Mouse (Mus musculus): Measurements from ENCODE around the gene Uhrf1bp1. TPM values are rescaled to one million over a fixed set of nuclear protein-coding genes. Genes with fewer than 3 reads are reported as not detected.

Uhrf1bp1 gene
- polyA plus RNA-seq, 2 experiments = 1.8 to 3.1 TPM

DNA sequence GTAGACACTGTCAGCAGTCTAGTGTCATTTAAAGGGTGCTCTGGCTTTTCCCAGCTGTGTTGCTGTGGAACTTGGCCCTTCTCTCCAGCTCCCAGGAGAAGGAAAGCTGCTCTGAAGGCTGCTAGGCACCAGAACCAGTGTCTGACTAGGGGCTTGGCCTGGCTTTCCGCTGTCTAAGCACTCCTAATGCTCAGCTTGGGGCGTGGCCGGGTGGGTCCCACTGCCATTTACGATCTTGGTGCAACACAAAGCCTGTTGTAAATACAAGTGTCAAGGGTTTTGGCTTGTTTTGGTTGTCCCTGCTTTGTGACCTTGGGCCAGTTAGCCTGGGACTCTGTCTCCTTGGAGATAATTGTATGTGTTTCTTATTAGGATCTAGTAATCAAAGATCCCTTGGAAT is 84.1 kb downstream of the Uhrf1bp1 start:
- H3K27ac ChIP-seq = no peak overlapping the region
- DNase-seq (ENCODE audit: low read depth in 3 of 3, low spot score in 3 of 3) = no peak

DNA sequence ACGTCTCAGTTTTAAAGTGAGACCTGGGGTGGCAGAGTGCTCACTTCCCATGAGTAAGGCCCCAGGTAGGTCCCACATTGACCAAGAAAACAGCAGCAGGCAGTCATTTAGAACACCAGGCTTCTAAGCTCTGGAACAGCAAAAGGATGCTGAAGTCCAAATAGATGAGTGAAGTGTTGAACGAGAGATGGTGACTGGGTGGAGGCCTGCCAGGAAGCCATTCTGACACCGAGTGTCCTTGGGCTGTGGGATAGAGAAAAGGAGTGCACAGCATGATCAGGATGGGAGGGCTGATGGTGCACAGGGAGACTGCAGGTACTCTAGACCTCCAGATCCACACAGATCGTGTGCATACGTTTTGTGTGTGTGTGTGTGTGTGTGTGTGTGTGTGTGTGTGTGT is 84.9 kb downstream of the Uhrf1bp1 start:
- Histone ChIP-seq H3K9ac (replicated peaks) (no peak overlapping the region), H3K4me3 (ENCODE audit: insufficient read depth in 1 of 2, low read depth in 2 of 2, low read length in 2 of 2) (no peak overlapping the region), H3K4me1 (replicated peaks; ENCODE audit: control insufficient read depth in 2 of 2, insufficient read depth in 2 of 2, low read length in 1 of 2) (peaks cover 0 to 2% of the 10 kb centered on the region in 2 experiments; a peak in 1 of 4 replicates), H3K9me3 (ENCODE audit: control insufficient read depth, low read length) (no peaks in the 10 kb centered on the region), H3K36me3 (replicated peaks; ENCODE audit: control insufficient read depth, insufficient read depth, low read depth) (no peaks in the 10 kb centered on the region), H3K27ac (no peak overlapping the region), H3K27me3 (ENCODE audit: control insufficient read depth, insufficient read depth, low read length) (no peaks in the 10 kb centered on the region), H3K4me2 (ENCODE audit: low read depth) (no peak overlapping the region)
- WGBS (ENCODE audit: insufficient replicate concordance) = 63% methylated on average over 5 of the region's 5 CpGs
- TF ChIP-seq CTCF (IDR thresholded peaks at IDR 0.05; ENCODE audit: low read depth) (no peak), EP300 (IDR thresholded peaks at IDR 0.05; ENCODE audit: low read depth) (no peak)
- ATAC-seq (ENCODE audit: insufficient read depth) (no peak), DNase-seq (ENCODE audit: low read depth in 3 of 3, low spot score in 3 of 3) (no peak)

More for the DNA sequence above, 84.1 kb downstream of the Uhrf1bp1 start:
- ATAC-seq (ENCODE audit: insufficient read depth) = no peak
- Histone ChIP-seq H3K9me3 (ENCODE audit: control insufficient read depth, low read length) (no peaks in the 10 kb centered on the region), H3K27me3 (ENCODE audit: control insufficient read depth, insufficient read depth, low read length) (no peaks in the 10 kb centered on the region), H3K4me1 (replicated peaks; ENCODE audit: control insufficient read depth in 2 of 2, insufficient read depth in 2 of 2, low read length in 1 of 2) (peaks cover 0 to 2% of the 10 kb centered on the region in 2 experiments; a peak in 1 of 4 replicates), H3K4me3 (ENCODE audit: insufficient read depth in 1 of 2, low read depth in 2 of 2, low read length in 2 of 2) (no peak overlapping the region), H3K9ac (replicated peaks) (no peak overlapping the region), H3K36me3 (replicated peaks; ENCODE audit: control insufficient read depth, insufficient read depth, low read depth) (no peaks in the 10 kb centered on the region), H3K4me2 (ENCODE audit: low read depth) (no peak overlapping the region)
- 50% methylated on average over 4 of the region's 4 CpGs for WGBS (ENCODE audit: insufficient replicate concordance)
- no peak for TF ChIP-seq EP300 (IDR thresholded peaks at IDR 0.05; ENCODE audit: low read depth)
- TF ChIP-seq CTCF (IDR thresholded peaks at IDR 0.05; ENCODE audit: low read depth) = no peak

DNA sequence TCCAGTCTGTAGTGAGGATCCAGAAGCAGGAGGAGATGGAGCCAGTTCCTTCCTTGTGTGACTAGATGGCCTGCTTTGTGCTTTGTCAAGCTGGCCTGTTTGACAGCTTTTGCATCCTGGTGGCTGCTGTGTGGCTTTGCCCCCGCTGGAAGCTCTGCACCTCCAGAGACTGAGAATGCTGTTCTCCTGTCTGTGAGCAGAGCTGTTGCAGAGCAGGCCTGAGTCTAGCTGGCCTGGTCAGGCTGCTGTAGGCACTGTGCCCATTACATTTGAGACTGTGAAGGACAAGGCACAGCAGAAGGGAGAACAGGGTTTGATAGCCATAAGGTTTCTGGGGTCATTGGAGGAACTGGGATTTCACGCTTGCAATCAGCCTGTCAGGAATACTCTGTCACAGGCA is 85.5 kb downstream of the Uhrf1bp1 start:
- H3K4me1 ChIP-seq (replicated peaks; ENCODE audit: control insufficient read depth in 2 of 2, insufficient read depth in 2 of 2, low read length in 1 of 2) = peaks cover 0 to 2% of the 10 kb centered on the region in 2 experiments; a peak in 1 of 4 replicates
- no peaks in the 10 kb centered on the region for H3K27me3 ChIP-seq (ENCODE audit: control insufficient read depth, insufficient read depth, low read length)
- H3K27ac ChIP-seq = no peak overlapping the region
- TF ChIP-seq CTCF (IDR thresholded peaks at IDR 0.05; ENCODE audit: low read depth) = no peak
- TF ChIP-seq EP300 (IDR thresholded peaks at IDR 0.05; ENCODE audit: low read depth) = no peak
- H3K4me3 ChIP-seq (ENCODE audit: insufficient read depth in 1 of 2, low read depth in 2 of 2, low read length in 2 of 2) = no peak overlapping the region
- H3K9me3 ChIP-seq (ENCODE audit: control insufficient read depth, low read length) = no peaks in the 10 kb centered on the region
- ATAC-seq (ENCODE audit: insufficient read depth) (no peak), DNase-seq (ENCODE audit: low read depth in 3 of 3, low spot score in 3 of 3) (no peak)
- H3K36me3 ChIP-seq (replicated peaks; ENCODE audit: control insufficient read depth, insufficient read depth, low read depth) = no peaks in the 10 kb centered on the region
- 52% methylated on average over 2 of the region's 2 CpGs for WGBS (ENCODE audit: insufficient replicate concordance)
- no peak overlapping the region for H3K9ac ChIP-seq (replicated peaks)
- no peak overlapping the region for H3K4me2 ChIP-seq (ENCODE audit: low read depth)

DNA sequence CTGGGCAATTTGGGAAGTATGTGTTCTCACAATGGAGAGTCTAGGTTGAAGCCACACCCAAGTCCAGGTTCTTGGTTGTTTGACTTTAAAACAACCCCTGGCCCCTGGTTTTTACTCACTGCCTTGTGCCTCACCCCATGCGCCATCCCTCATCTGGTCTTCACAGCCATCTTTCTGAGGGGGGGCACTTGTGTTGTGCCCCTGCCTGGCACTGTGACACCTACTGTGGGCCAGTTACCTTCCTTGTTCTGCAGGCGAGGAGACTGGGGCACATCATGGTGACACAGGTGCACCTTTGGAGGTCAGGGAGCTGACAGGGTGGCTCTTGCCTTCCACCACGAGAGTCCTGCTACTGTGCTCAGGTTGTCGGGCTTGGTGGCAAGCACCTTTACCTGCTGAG is 85.9 kb downstream of the Uhrf1bp1 start:
- H3K27ac ChIP-seq = no peak overlapping the region
- ATAC-seq (ENCODE audit: insufficient read depth) = no peak
- DNase-seq (ENCODE audit: low read depth in 3 of 3, low spot score in 3 of 3) = no peak
- peaks cover 0 to 2% of the 10 kb centered on the region in 2 experiments; a peak in 1 of 4 replicates for H3K4me1 ChIP-seq (replicated peaks; ENCODE audit: control insufficient read depth in 2 of 2, insufficient read depth in 2 of 2, low read length in 1 of 2)
- H3K4me2 ChIP-seq (ENCODE audit: low read depth) = no peak overlapping the region
- TF ChIP-seq CTCF (IDR thresholded peaks at IDR 0.05; ENCODE audit: low read depth) (no peak), EP300 (IDR thresholded peaks at IDR 0.05; ENCODE audit: low read depth) (no peak)
- no peaks in the 10 kb centered on the region for H3K9me3 ChIP-seq (ENCODE audit: control insufficient read depth, low read length)
- H3K36me3 ChIP-seq (replicated peaks; ENCODE audit: control insufficient read depth, insufficient read depth, low read depth) = no peaks in the 10 kb centered on the region
- 66% methylated on average over 4 of the region's 4 CpGs for WGBS (ENCODE audit: insufficient replicate concordance)
- H3K27me3 ChIP-seq (ENCODE audit: control insufficient read depth, insufficient read depth, low read length) = no peaks in the 10 kb centered on the region
- no peak overlapping the region for H3K9ac ChIP-seq (replicated peaks)
- H3K4me3 ChIP-seq (ENCODE audit: insufficient read depth in 1 of 2, low read depth in 2 of 2, low read length in 2 of 2) = no peak overlapping the region

DNA sequence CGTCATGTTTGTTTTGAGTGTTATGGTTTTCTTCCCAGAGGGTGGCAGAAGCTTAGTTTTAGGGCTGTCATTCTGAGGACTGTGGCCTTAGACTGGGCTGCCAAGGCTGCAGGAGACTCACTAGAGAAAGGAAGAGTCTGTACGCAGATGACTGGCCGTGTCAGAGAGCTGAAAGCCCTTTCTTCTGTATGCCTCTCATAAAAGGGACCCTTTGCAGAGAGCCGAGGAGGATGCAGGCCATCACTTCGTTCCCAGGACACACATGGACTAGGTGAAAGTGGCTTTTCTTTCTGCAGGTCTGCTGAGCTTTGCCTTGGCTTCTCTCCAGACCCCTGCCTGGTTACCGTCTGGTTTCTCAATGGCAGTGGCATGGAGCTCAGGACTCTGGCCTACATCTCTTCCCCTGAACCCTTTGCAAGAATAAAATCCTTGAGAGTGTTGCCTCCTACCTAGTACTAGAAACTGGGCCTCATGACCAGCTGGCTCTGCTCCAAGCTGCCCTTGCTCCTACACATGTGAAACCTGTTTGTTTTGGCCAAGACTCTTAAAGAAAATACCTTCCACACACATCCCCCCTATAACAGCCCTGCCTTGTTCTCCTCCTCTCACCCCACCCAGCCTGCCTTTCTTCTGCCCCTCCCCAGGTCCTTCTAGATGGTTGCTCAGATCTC is 89.4 kb downstream of the Uhrf1bp1 start:
- Histone ChIP-seq H3K9me3 (ENCODE audit: control insufficient read depth, low read length) (no peaks in the 10 kb centered on the region), H3K27ac (no peak overlapping the region), H3K4me2 (ENCODE audit: low read depth) (no peak overlapping the region), H3K4me1 (replicated peaks; ENCODE audit: control insufficient read depth in 2 of 2, insufficient read depth in 2 of 2, low read length in 1 of 2) (no peaks in the 10 kb centered on the region), H3K36me3 (replicated peaks; ENCODE audit: control insufficient read depth, insufficient read depth, low read depth) (no peaks in the 10 kb centered on the region), H3K9ac (replicated peaks) (no peak overlapping the region), H3K27me3 (ENCODE audit: control insufficient read depth, insufficient read depth, low read length) (no peaks in the 10 kb centered on the region), H3K4me3 (ENCODE audit: insufficient read depth in 1 of 2, low read depth in 2 of 2, low read length in 2 of 2) (no peak overlapping the region)
- WGBS (ENCODE audit: insufficient replicate concordance) = 73% methylated on average over 6 of the region's 6 CpGs
- no peak for ATAC-seq (ENCODE audit: insufficient read depth)
- DNase-seq (ENCODE audit: low read depth in 3 of 3, low spot score in 3 of 3) = no peak
- TF ChIP-seq CTCF (IDR thresholded peaks at IDR 0.05; ENCODE audit: low read depth) (no peak), EP300 (IDR thresholded peaks at IDR 0.05; ENCODE audit: low read depth) (no peak)
